Mouse (Mus musculus) cerebellum, adult 11 months (tissue): ENCODE data around the gene Hipk3.

ENCODE experiments used
- DNase-seq: peaks from one replicate; pipeline ENCODE4 v3.0.0; 2022

The Hipk3 gene

GRCm38 (mm10) chr2:104470536-104470935 is 23.7 kb downstream of the Hipk3 start:
- no peak for DNase-seq

DNA sequence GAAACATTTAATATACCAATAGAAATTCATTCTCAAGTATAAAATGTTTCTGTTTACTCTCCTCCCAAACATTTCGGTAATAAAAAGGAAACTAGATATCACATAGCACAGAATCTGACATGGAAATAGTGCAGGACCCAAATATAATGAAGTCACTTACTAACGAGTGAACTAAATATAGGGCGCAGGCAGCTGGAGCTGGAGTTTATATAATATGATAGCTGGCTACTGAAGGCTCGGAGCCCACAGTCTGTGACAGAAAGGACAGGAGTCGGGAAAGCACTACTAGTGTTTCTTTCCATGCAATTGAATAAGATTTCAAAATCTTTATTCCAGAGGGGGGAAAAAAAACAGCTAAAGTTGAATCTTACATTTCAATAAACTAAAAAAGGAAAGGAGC is 25.8 kb downstream of the Hipk3 start:
- no peak for DNase-seq

DNA sequence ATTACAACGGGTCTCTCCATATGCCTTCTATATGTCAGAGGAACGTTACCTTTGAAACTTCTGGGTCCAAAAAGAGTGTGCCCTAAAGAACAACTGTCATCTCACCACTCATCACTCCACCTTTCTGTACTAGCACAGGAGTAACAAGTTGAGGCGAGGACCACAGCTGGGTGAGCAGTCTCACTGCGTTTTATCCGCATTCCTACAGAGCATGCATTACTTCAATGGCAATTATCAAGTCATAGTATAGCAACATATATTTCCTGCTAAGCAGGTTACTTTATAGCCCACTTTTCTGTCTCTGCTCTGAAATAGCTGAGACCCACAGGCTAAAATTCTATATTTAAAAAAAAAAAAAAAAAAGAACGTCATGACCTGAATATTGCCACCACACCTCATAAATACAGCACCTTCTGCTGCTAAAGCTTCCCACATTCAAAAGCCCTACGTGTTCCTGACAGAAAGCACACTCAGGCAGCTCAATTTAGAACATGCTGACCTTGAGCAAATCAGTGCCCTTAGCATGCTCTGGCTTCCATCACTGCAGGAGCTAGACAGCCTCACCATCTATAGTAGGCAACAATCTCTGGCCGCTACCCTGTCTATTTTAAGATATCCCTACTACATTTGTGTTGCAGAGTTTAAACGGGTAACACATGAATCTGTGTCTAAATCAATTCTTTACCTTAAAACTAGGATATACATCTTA is 27.2 kb downstream of the Hipk3 start:
- no peak for DNase-seq

- no peak for DNase-seq
These were observed 28.4 kb downstream of the Hipk3 start for GRCm38 (mm10) chr2:104465639-104466430.

- no peak for DNase-seq
These were observed 34.2 kb downstream of the Hipk3 start for GRCm38 (mm10) chr2:104460021-104460420.

DNA sequence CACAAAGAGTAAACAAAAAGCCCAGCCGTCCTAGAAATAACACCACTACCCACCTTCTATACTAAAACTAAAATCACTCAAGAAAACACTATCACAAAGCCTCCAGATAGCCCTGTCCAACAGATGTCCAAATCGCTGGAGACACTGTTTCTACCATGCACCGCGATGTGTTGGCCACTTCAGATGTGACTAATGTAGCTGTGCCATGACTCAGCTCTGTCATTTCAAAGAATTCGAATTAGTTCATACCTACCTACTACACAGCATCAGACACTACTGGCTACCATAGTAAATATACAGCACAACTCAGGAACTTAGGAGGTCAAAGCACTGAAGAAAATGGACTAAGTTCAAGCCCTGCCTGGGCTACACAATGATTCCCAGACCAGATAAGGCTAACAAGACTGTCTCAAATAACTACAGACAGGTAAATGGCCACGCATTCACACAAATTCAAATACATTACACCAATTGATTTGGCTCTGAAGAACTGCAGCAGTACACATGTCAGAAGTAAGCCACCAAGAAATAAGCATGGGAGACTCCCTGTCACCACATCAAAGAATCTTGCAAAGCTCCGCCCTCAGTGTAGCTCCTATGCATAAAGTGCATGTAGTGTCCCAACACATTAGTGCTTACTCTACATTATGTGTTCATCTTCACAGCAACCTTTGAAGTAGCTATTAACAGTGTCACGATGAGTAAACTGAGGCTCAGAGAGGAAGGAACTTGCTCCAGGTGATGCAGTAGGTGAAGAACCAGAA is 35.5 kb downstream of the Hipk3 start:
- DNase-seq = no peak

- no peak for DNase-seq
These were observed 37.1 kb downstream of the Hipk3 start for GRCm38 (mm10) chr2:104457106-104457505.

- DNase-seq = no peak
These were observed 43.6 kb downstream of the Hipk3 start for GRCm38 (mm10) chr2:104450685-104451084.

- DNase-seq = no peak
These were observed 45.1 kb downstream of the Hipk3 start for GRCm38 (mm10) chr2:104449191-104449590.

GRCm38 (mm10) chr2:104448201-104448600 is 46.0 kb downstream of the Hipk3 start:
- DNase-seq = no peak

DNA sequence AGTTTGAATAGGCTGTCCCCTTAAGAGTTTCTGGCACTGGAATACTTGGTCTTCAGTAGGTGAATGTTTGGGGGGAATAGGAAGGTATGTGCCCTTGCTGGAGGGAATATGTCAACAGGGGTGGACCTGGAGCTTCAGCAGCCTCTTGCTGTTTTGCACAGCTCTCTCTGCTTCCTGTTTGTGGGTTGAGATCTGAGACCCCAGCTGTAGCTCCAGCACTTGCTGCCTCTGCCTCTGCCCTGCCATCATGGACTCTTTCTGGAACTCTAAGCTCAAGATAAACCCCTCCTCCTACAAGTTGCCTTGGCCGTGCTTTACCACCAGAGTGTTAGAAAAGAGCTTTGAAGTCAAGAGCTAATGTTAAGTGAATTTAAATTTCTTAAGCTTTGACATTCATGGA is 48.2 kb downstream of the Hipk3 start:
- no peak for DNase-seq

DNA sequence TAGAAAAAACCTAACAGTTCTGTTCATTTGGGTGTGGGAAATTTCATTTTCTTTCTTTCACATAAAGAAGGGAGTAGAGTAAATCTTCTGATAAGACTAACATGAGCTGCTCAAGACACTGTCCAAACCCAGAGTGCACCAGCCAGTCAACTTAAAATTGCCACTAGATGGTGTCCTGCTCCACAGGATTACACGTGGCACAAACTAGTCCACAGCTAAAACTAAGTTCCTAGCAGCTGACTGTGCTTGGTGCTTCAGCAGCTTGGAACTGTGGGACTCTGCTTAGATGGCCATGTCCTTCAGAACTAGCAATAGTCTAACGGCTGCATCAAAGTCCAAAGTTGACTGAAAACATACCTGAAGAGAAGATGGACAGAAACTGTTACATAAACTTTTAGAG is 49.5 kb downstream of the Hipk3 start:
- DNase-seq = peak; percentile 47

DNA sequence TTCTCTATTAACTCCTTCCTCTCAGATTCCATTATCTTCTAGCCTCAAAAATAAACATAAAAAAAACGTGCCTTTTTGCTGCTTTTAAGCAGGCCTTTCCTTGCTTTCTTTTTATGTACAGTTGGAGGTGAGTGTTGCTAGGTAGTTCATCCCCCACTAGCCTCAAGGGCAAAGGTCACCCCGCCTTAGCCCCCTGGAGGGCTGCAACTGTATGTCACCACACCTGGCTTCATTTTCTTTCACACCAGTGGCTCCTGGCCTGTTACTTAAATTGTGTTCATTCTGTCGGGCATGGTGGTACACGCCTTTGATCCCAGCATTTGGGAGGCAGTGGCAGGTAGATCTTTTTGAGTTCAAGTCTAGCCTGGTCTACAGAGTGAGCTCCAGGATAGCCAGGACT is 51.9 kb downstream of the Hipk3 start:
- no peak for DNase-seq

DNA sequence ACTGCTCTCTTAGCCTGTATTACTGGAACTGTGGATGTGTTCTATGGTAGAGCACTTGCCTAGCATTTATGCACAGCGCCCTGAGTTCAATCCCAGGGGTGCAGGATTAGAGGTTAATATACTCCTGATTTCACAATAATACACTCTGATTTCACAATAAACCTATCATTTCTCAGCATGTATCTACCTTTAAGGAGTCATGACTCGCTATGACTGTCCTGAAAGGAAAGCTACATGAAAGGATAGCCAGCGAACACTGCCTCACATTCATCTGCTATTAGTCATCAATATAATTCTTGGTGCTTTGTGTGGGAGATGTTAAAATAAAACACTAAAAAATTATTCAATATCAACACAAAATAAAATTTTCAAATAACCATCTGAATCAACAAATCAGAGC is 58.0 kb downstream of the Hipk3 start:
- DNase-seq = no peak

- DNase-seq = no peak
These were observed 63.2 kb downstream of the Hipk3 start for GRCm38 (mm10) chr2:104431067-104431466.

DNA sequence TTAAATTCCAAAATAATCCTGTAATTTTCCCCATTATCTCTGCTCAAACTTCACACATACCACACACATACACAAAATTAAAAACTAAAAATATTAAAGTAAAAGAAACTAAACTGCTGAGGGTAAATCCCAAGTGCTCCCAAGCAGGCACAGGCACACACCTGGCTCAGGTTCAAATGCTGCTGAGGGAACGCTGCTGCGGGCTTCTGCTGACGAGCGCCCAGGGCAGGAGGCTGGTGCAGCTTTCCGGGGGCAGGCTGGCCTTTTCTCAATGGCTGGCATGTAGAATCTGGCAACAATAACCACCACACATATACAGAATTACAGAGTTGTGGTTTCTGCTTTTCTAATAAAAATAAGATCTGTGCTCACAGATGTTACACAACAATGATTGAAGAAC is 63.7 kb downstream of the Hipk3 start:
- no peak for DNase-seq

GRCm38 (mm10) chr2:104426112-104426511 is 68.1 kb downstream of the Hipk3 start:
- DNase-seq = no peak

- DNase-seq = no peak
These were observed 72.0 kb downstream of the Hipk3 start for GRCm38 (mm10) chr2:104422230-104422629.

- no peak for DNase-seq
These were observed 73.4 kb downstream of the Hipk3 start for GRCm38 (mm10) chr2:104420805-104421204.

GRCm38 (mm10) chr2:104419999-104420398 is 74.2 kb downstream of the Hipk3 start:
- DNase-seq = no peak

DNA sequence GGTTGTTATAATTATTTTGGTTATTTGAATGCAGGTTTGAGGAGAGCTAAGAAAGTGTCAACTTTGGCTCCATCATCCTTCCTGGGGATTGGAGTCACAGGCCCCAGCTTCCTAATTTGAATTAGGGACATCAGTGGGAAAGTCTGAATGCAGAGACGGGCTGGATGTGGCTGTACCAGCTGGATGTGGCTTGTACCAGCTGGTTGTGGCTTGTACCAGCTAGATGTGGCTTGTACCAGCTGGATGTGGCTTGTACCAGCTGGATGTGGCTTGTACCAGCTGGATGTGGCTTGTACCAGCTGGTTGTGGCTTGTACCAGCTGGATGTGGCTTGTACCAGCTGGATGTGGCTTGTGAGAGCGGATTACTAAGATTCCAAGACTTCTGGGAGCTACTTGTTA is 74.8 kb downstream of the Hipk3 start:
- DNase-seq = no peak

DNA sequence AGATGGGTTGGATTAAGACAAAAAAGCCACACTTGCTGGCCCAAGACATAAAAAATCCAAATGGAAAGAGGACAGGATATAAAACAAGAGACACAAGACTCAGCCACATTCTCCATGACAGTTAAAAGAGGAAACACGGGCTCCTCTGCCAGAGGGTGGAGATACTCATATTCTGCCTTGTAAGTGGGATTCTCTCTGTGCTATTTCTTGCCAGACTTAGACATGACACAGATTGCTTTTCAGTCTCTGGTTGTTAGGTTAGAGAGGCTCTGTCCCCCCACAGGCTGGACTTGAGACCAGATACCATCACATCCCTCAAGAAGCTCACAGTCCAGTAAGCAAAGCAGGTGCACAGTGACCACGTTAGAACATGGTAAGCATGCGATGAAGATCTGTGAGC is 81.2 kb downstream of the Hipk3 start:
- DNase-seq = no peak

GRCm38 (mm10) chr2:104412496-104412895 is 81.8 kb downstream of the Hipk3 start:
- DNase-seq = no peak

GRCm38 (mm10) chr2:104411806-104412205 is 82.4 kb downstream of the Hipk3 start:
- DNase-seq = no peak
